Mouse (Mus musculus) limb, embryonic 14.5 days (tissue): ENCODE data around the gene Pigl. TPM values are rescaled to one million over a fixed set of nuclear protein-coding genes. Genes with fewer than 3 reads are reported as not detected.
"Not testable (repeated sequence)": the region's sequence is repeated elsewhere in the genome, so short reads cannot be mapped to it uniquely, and the experiment has no call there.

Source experiments
- ATAC-seq: fragments of 200-750 bp; cut with Nextera tagmentation; 2 replicates; pipeline ENCODE4 v1.8.0; 2017; ENCODE audit warnings: low read depth, moderate number of reproducible peaks, moderate TSS enrichment; ENCODE audit not compliant: low FRiP score
- DNase-seq: peaks from one replicate; pipeline ENCODE4 v3.0.0-alpha.2; 2015; ENCODE audit warnings: low spot score
- H3K27ac ChIP-seq: fragments of 300-500 bp; sonication (generic); replicated peaks from 2 replicates; pipeline ENCODE4 v1.5.1; 2014; ENCODE audit warnings: low read depth, mild to moderate bottlenecking, low read length, moderate library complexity, mixed read lengths
- H3K27me3 ChIP-seq: fragments of 300-500 bp; sonication (generic); 2 replicates; pipeline ENCODE4 v1.6.1; 2014; ENCODE audit warnings: low read length, mixed read lengths; ENCODE audit not compliant: control insufficient read depth, insufficient read depth
- H3K36me3 ChIP-seq: fragments of 300-500 bp; sonication (generic); 2 replicates; pipeline ENCODE4 v1.6.1; 2014; ENCODE audit warnings: mild to moderate bottlenecking, low read length, moderate library complexity, mixed read lengths; ENCODE audit not compliant: control insufficient read depth, insufficient read depth
- H3K4me1 ChIP-seq: fragments of 300-500 bp; sonication (generic); 2 replicates; pipeline ENCODE4 v1.6.1; 2014; ENCODE audit warnings: antibody characterized with exemption, low read length, mixed read lengths; ENCODE audit not compliant: control insufficient read depth, insufficient read depth
- H3K4me2 ChIP-seq: fragments of 300-500 bp; sonication (generic); replicated peaks from 2 replicates; pipeline ENCODE4 v1.6.1; 2014; ENCODE audit warnings: low read depth, mild to moderate bottlenecking, low read length, moderate library complexity; ENCODE audit not compliant: severe bottlenecking
- H3K4me3 ChIP-seq: fragments of 300-500 bp; sonication (generic); replicated peaks from 2 replicates; pipeline ENCODE4 v1.5.1; 2014; ENCODE audit warnings: low read length
- H3K9ac ChIP-seq: fragments of 300-500 bp; sonication (generic); 2 replicates; pipeline ENCODE4 v1.6.1; 2014; ENCODE audit warnings: mild to moderate bottlenecking, low read depth, low read length, moderate library complexity; ENCODE audit not compliant: severe bottlenecking
- H3K9me3 ChIP-seq: fragments of 300-500 bp; sonication (generic); 2 replicates; pipeline ENCODE4 v1.6.1; 2016; ENCODE audit warnings: low read length; ENCODE audit not compliant: control insufficient read depth
- POLR2A ChIP-seq: fragments of 200-500 bp; IDR thresholded peaks from 2 replicates; pipeline ENCODE4 v1.8.0; 2012; ENCODE audit warnings: inconsistent platforms, mild to moderate bottlenecking, moderate library complexity, borderline replicate concordance; ENCODE audit not compliant: insufficient read depth, insufficient read length; ENCODE audit errors: extremely low read depth
- WGBS: fragments of 180-500 bp; shearing (Covaris S2); extraction: QIAGEN DNeasy Blood & Tissue Kit; methylation state at CpG from one replicate; pipeline ENCODE4 v1.1.7; 2014; 5-methylcytosine and 5-hydroxymethylcytosine counted together
- polyA plus RNA-seq, 2 experiments: library from polyadenylated mRNA; depleted of rRNA in 1 of 2; stranded (reverse) in 1 of 2; unstranded in 1 of 2; fragments of >200 nt; fragmentation: Nextera tagmentation in 1 of 2; extraction: Ambion mirVana in 1 of 2; gene quantifications; 2 replicates each; pipeline versions ENCODE4 v1.2.1 to v1.2.3; 2012 to 2014

Gene Pigl
- polyA plus RNA-seq, 2 experiments: 7.9 to 9.7 TPM

DNA sequence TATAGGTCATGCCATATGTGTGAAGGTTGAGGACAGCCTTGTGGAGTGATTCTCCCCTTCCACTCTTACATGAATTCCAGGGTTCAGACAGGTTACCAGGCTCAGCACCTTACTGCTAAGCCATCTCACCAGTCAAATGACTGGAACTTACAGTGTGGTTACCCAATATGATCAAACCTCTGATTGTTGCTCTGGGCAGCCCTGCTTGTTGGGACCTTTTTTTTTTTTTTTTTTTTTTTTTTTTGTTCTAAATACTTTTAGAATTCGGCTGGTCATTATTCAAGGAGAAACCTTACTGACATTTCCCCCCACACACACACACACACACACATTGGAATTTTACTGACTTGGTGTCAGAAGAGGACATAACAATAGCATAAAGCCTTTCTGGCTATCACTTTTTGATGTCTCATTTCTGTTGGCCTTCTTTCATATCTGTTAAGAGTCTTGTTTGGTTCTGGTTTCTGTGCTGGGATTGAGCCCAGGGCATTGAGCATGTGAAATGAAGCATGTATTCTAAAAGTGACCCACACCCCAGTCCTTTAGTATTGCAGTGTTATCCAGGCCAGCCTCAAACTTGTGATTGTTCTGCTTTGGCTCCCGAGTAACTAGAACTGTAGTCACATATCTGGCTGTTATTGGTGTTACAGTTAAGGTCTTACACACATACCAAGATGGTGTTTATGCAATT, 5.1 kb downstream of the Pigl start:
- no peak for TF ChIP-seq POLR2A
- Histone ChIP-seq H3K9ac (no peak overlapping the region), H3K36me3 (no peaks in the 10 kb centered on the region), H3K4me3 (no peak overlapping the region), H3K4me1 (0 out of 2 replicates have a peak, but pooled peaks cover 3% of the 10 kb centered on the region), H3K27ac (no peak overlapping the region), H3K27me3 (no peaks in the 10 kb centered on the region), H3K9me3 (no peaks in the 10 kb centered on the region), H3K4me2 (no peak overlapping the region)
- ATAC-seq (no peak), DNase-seq (no peak)
- 80% methylated on average over 2 of the region's 2 CpGs for WGBS

DNA sequence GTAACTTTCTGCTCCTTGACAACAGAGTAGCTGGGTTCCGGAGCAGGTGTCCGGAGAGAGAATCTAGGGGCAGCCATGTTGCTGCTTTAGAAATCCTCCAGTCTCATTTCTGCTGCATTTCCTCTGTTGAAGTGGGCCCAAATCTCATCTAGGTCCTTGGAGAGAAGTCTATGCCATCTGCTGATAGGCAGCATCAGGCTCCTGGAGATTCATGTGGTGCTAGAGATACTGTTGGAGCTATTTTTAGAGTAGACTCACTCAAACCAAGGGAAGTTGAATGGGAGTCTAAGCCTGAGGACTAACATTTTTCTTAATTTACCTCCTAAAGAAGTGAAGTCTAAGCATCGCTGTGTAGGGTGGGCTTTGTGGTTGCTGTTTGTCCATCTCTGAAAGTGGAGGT, 6.4 kb downstream of the Pigl start:
- Histone ChIP-seq H3K36me3 (no peaks in the 10 kb centered on the region), H3K4me3 (no peak overlapping the region), H3K4me2 (no peak overlapping the region), H3K9ac (no peak overlapping the region), H3K4me1 (0 out of 2 replicates have a peak, but pooled peaks cover 3% of the 10 kb centered on the region), H3K9me3 (no peaks in the 10 kb centered on the region), H3K27me3 (no peaks in the 10 kb centered on the region), H3K27ac (no peak overlapping the region)
- ATAC-seq (no peak), DNase-seq (no peak)
- WGBS: 93% methylated on average over 3 of the region's 3 CpGs
- TF ChIP-seq POLR2A: no peak

DNA sequence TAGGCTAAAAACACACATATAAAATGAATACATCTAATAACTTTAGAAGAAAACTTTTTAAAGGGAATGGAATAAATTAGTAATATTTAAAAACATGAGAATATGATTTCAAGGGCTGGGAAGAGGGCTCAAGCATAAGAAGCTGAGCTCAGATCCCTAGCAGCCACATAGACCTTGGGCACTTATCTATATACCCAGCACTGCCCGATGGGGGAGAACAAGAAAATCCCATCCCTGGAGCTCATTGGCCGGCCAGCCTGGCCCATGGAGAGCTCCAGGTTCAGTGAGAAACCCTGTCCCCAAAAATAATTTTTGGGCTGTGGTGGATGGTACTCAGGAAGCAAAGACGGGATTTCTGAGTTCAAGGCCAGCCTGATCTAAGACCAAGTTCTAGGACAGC, 7.6 kb downstream of the Pigl start:
- no peaks in the 10 kb centered on the region for H3K9me3 ChIP-seq
- DNase-seq: no peak

DNA sequence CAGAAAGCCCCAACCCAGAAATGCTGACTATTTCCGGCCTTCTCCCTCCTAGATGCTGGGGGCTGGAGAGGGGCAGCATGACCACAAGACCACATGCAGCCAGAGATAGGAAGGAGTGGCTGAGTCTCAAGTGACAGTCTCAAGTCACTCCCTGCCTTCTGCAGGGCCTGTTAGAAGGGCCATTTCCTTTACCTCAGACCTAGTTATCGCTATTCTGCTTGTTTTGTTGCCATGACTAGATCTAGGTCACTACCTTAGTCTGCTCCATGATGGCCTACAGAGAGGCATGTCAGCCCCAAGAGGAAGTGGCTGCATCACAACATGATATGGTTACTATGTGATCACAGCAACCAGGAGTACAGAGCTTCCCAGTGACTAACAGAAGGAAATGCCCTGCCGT, 8.3 kb downstream of the Pigl start:
- ATAC-seq: no peak
- Histone ChIP-seq H3K4me1 (no peaks in the 10 kb centered on the region), H3K36me3 (no peaks in the 10 kb centered on the region), H3K4me2 (no peak overlapping the region), H3K9ac (no peak overlapping the region), H3K4me3 (no peak overlapping the region), H3K9me3 (no peaks in the 10 kb centered on the region), H3K27me3 (no peaks in the 10 kb centered on the region), H3K27ac (no peak overlapping the region)
- TF ChIP-seq POLR2A: no peak
- no peak for DNase-seq
- WGBS: 84% methylated on average over 3 of the region's 3 CpGs

More for the DNA sequence above, 7.6 kb downstream of the Pigl start:
- no peak for TF ChIP-seq POLR2A
- Histone ChIP-seq H3K9ac (no peak overlapping the region), H3K27ac (no peak overlapping the region), H3K4me2 (no peak overlapping the region), H3K36me3 (no peaks in the 10 kb centered on the region), H3K4me1 (no peaks in the 10 kb centered on the region), H3K27me3 (no peaks in the 10 kb centered on the region), H3K4me3 (no peak overlapping the region)
- no peak for ATAC-seq
- WGBS: 92% methylated on average over 3 of the region's 3 CpGs

DNA sequence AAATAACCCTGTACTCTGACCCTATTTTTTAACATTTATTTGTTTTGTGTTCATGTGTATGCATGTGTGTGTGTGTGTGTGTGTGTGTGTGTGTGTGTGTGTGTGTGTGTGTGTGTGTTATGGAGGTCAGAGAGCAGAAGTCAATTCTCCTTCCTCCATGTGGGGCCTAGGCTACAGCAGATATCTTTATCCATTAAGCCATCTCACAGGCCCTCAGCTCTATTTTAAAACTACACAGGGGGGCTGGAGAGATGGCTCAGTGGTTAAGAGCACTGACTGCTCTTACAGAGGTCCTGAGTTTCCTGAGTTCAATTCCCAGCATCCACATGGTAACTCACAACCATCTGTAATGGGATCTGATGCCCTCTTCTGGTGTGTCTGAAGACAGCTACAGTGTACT, 9.0 kb downstream of the Pigl start:
- not testable (repeated sequence) for H3K9ac ChIP-seq, H3K27ac ChIP-seq, H3K36me3 ChIP-seq, H3K9me3 ChIP-seq, DNase-seq, H3K4me1 ChIP-seq, H3K4me3 ChIP-seq, ATAC-seq, H3K27me3 ChIP-seq, H3K4me2 ChIP-seq

DNA sequence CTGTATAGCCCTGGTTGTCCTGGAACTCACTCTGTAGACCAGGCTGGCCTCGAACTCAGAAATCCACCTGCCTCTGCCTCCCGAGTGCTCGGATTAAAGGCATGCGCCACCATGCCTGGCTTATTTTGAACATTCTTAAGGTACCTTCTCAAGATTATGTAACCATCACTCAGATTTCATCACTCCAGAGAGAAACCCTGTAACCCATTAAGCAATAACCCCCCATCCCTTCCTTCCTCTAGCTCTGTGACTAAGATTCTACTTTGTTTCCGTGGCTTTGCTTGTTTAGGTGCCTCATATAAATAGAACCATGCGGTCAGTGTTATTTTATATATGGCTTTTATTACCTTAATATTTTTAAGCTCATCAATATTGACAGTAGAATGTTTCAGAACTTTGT, 12.2 kb downstream of the Pigl start:
- Histone ChIP-seq H3K4me3 (no peak overlapping the region), H3K36me3 (no peaks in the 10 kb centered on the region), H3K4me1 (no peaks in the 10 kb centered on the region), H3K9ac (no peak overlapping the region), H3K9me3 (no peaks in the 10 kb centered on the region), H3K27ac (no peak overlapping the region), H3K4me2 (no peak overlapping the region), H3K27me3 (no peaks in the 10 kb centered on the region)
- DNase-seq (no peak), ATAC-seq (no peak)
- TF ChIP-seq POLR2A: no peak
- WGBS: 91% methylated on average over 6 of the region's 6 CpGs
